Mouse (Mus musculus): ENCODE data around the gene Aven.
"Not testable (repeated sequence)": the region's sequence is repeated elsewhere in the genome, so short reads cannot be mapped to it uniquely, and the experiment has no call there.

The Aven gene

GRCm38 (mm10) chr2:112492856-112493538, at the start of gene Aven:
Gene Aven (plus strand): TSS chr2:112492964.
- peak; percentile 58 to 68 for DNase-seq (ENCODE audit: low spot score in 2 of 2)

- DNase-seq (ENCODE audit: low spot score in 2 of 2) = no peak
These were observed 49.3 kb upstream of the Aven start for GRCm38 (mm10) chr2:112443491-112443890.

GRCm38 (mm10) chr2:112445511-112445910, 47.3 kb upstream of the Aven start:
- DNase-seq (ENCODE audit: low spot score in 2 of 2) = no peak

GRCm38 (mm10) chr2:112448046-112448445, 44.7 kb upstream of the Aven start:
- DNase-seq (ENCODE audit: low spot score in 2 of 2) = not testable (repeated sequence)

GRCm38 (mm10) chr2:112448510-112449059, 44.2 kb upstream of the Aven start:
- no peak for DNase-seq (ENCODE audit: low spot score in 2 of 2)

- peak in 1 of 2 experiments; percentile 15 for DNase-seq (ENCODE audit: low spot score in 2 of 2)
These were observed 43.0 kb upstream of the Aven start for GRCm38 (mm10) chr2:112449597-112450296.

- not testable (repeated sequence) for DNase-seq (ENCODE audit: low spot score in 2 of 2)
These were observed 40.3 kb upstream of the Aven start for GRCm38 (mm10) chr2:112452513-112452912.

- DNase-seq (ENCODE audit: low spot score in 2 of 2) = no peak
These were observed 38.5 kb upstream of the Aven start for GRCm38 (mm10) chr2:112454125-112454861.

- peak; percentile 97 to 99 for DNase-seq (ENCODE audit: low spot score in 2 of 2)
These were observed 37.8 kb upstream of the Aven start, which contains the start of gene Emc7 for GRCm38 (mm10) chr2:112454862-112455564. Gene Emc7 (plus strand): TSS chr2:112454997.

- no peak for DNase-seq (ENCODE audit: low spot score in 2 of 2)
These were observed 32.2 kb upstream of the Aven start for GRCm38 (mm10) chr2:112460557-112460956.

GRCm38 (mm10) chr2:112469542-112469941, 23.2 kb upstream of the Aven start:
- DNase-seq (ENCODE audit: low spot score in 2 of 2) = no peak

GRCm38 (mm10) chr2:112470961-112471381, 21.8 kb upstream of the Aven start:
- DNase-seq (ENCODE audit: low spot score in 2 of 2) = no peak

- no peak for DNase-seq (ENCODE audit: low spot score in 2 of 2)
These were observed 20.7 kb upstream of the Aven start for GRCm38 (mm10) chr2:112472076-112472475.

GRCm38 (mm10) chr2:112474997-112475724, 17.6 kb upstream of the Aven start:
- DNase-seq (ENCODE audit: low spot score in 2 of 2) = no peak

- no peak for DNase-seq (ENCODE audit: low spot score in 2 of 2)
These were observed 16.2 kb upstream of the Aven start for GRCm38 (mm10) chr2:112476554-112476953.

GRCm38 (mm10) chr2:112480669-112481068, 12.1 kb upstream of the Aven start, which contains the start of gene Chrm5:
Gene Chrm5 (minus strand): TSS chr2:112480769.
- DNase-seq (ENCODE audit: low spot score in 2 of 2) = no peak

- no peak for DNase-seq (ENCODE audit: low spot score in 2 of 2)
These were observed 11.2 kb upstream of the Aven start for GRCm38 (mm10) chr2:112481564-112481963.

- no peak for DNase-seq (ENCODE audit: low spot score in 2 of 2)
These were observed 10.0 kb upstream of the Aven start for GRCm38 (mm10) chr2:112482533-112483333.

- no peak for DNase-seq (ENCODE audit: low spot score in 2 of 2)
These were observed 9.5 kb upstream of the Aven start for GRCm38 (mm10) chr2:112483334-112483651.

GRCm38 (mm10) chr2:112484886-112485285, 7.9 kb upstream of the Aven start:
- DNase-seq (ENCODE audit: low spot score in 2 of 2) = no peak
